Mouse (Mus musculus) regulatory T cell (primary cell): ENCODE measurements around the gene Rmdn2.

Experiments
- in situ Hi-C: fragments of 300-600 bp; cut with MboI, MseI; formaldehyde crosslinking; loops from one replicate; pipeline ENCODE4 v1.15.1; 2025; ENCODE audit warnings: high pct_unique_total_duplicates

Rmdn2 gene

DNA sequence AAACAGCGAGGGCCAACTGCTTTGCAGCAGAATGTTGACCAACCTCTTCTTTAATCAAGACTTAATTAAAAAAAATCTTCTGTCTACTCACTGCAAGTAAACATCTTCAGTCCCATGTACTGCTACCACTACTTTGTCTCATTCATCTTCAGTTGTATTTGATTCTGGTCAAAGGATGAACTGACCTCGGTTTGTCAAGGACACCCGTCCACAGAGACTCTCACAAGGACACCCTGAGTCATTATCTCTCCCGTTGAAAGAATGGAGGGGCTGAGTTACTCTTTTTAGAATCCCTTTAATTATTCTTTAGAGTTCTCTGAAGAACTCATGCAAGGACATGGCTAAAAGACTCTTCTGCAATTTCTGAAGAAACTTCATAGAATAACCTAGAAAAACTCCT, at the start of gene Rmdn2:
Rmdn2 (plus strand) TSS at position 319 of the 400 bp plus-strand sequence.
- in situ Hi-C loops: no loop called here

DNA sequence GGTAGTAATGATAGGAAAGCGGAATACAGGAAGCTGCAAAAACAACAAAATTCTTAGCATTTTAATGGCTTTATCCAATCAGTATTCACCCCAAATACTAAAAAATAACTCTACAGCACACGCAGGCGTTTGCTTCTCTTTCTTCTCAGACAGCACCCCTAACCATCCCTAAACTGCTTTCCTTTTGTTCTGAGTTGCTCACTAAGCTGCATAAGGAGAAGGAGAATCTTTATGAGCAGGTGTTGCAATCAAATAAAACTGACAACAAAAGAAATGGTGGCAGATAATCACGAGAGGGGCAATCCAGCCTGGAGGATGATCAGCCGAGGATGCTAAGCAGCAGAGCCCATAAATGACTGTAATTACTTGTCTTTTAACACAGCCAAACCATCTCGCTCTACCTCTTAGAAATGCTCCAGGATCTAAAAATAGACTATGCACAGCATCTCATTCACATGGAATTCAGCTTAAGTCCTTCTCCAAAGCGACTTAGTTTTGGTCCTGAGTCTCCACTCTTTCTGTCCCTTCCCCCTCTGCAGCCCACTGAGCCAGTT, 48.5 kb upstream of the Rmdn2 start:
- in situ Hi-C loops: no loop called here

DNA sequence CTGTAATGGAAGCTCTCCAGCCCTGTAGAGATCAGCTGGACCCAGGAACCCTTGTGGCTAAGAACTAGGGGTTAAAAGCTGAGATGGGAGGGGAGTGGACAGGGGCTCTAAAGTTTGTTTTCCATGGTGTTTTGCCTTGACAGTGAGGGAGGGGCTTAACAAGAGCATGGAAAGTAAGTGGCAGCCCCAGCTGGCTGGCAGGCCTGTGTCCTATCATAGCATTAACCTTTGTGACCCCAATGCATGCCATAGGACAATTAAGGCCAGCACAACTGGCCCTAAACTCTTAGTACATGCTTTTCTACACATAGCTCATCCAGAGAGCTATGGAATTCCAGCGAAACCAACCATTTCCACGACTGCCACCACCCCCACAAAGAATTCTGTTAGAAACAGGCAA, 47.9 kb upstream of the Rmdn2 start:
- in situ Hi-C loops: no loop called here

DNA sequence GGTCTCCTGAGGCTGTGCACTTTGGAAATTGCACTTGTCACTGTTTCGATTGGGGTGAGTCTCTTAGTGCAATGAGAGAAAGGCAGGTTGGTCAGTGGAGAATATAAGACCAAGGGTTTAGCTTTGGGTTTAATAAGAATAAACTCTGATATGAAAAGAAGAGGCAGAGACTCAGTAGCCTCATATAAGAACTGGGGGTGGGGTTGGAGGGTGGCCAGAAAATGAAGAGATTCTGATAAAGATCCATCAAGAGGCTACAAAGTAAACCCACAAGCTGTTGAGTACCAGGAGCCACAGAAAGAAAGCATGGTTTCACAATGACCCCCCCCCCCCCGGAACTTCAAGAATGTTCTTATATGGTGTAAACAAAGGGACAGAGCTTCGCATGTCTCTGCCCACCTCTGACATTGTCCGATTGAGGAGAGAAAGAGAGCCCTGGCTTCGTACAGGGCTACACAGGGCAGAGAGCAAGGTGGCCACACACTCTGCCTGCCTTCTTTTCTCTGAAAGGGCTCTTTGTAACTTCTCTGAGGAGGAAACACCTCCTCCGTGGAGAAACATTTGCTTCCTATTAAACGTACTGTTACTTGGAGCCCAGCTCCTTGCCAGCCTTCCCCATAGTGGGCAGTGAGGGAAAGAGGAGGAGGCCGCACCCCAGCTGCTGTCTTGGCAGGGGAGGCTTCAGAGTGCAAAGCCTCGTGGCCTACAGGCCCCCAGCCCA, 46.3 kb upstream of the Rmdn2 start:
- in situ Hi-C loops: no loop called here

DNA sequence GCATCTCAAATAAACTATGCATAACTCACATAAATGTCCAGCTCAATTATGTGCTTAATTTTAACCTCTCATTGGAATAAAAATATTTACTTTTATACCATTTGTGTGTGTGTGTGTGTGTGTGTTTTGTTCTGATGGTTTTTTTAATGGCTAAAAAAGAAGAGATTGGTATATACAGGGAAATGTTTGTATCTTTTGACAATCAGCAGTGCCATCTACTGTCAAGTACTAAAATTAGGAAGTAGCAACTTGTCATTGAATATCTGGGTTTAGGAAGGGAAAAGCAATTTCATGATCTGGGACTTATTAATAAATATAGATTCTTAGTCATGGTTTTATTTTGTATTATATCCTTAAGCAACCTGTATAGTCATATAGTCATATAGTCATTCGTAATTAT, 43.3 kb upstream of the Rmdn2 start:
- in situ Hi-C loops: no loop called here

DNA sequence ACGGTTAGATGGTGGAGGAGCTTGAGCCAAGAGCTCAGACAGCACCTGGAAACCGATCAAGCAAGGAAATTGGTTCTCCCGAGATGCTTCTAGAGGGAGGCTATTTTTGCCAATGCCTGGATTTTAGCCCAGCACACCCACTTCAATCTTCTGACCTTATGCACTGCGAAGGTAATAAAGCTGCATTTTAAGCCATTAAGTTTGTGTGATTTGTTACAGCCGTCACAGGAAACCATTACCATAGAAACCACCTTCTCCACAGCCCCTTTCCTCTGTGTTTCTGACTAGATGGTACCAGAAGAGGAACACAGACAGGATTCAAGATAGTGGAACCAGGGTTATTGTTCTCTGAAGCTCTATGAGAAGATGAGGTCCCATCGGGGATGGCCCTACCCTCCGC, 33.3 kb upstream of the Rmdn2 start:
- in situ Hi-C loops: loop anchor here (10.0 kb wide), 1 partner anchor 374 kb away; no protein-coding TSS in a partner anchor

DNA sequence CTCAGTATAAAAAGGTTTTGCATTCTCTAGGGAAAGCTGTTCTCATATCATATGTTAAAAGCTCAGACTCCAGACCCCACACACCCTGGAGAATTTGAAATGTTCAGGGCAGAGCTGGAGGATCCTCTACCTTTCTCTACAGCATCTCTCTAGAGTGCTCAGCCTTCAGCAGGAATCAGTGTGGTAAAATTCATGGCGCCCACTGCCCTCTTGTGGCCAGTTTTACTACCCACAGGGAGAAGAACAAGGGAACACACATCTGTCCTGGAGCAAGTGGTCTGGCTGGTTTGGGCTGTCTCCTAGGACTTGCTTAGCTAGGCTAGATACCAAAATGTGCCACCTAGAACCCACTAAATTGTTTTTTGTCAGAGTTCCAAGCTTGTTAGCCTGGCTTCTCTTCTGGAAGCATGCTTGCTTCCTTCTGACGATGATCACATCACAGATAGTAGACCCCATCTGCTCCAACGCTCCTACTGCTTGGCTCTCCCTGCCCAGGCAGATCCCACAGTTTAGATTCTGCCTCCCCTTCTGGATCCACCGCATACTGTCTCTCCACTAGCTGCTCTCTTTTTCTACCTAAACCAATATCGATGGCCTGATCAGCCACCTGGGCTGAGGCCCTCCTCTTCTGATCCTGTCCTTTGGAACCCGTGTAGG, 31.3 kb upstream of the Rmdn2 start:
- in situ Hi-C loops: loop anchor here (5.0 kb wide), 1 partner anchor 463 kb away; no protein-coding TSS in a partner anchor

DNA sequence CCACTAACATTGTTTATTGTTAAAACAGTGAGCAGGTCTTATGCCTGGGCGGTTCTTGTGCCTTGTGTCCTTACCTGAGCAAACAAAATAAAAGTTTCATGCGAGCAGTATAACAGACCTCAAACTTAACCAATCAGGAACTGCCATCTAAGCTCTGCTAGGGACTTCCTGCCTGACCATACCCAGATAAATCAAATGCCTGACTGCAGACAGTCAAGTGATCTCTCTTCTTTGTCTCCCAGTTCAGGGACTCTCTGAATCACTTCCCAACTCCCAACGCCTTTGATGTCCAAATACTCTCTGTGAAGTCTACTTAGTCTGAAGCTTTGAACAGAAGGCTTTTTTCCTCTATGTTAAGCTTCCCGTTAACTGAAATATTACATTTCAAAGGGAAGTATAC, 28.2 kb upstream of the Rmdn2 start:
- in situ Hi-C loops: loop anchor here (5.0 kb wide), 1 partner anchor 466 kb away; no protein-coding TSS in a partner anchor

DNA sequence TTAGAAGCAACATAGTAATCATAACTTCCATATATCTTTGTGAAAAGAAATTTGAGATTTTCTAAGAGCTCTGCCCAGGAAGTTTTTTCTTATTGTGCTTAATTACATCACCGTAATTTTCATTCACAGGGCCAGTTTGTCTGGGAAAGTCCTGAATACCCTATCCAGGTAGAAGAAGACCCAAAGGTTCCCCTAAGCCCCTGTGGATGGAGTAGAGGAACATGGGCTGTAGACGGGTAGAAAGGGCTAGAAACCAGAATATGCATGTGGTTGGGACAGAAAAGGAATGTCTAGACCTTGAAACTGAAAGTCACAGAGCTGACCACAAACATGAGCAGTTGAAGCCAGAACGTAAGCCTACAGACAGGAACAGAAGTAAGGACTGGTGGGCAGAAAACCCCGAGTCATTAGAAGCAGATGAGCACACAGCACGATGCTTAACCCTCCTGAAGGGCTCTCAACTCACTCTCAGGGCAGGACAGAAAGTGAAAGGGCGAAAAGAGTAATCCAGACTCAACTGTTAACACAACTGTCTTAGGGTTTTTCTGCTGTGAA, 27.3 kb upstream of the Rmdn2 start:
- in situ Hi-C loops: loop anchor here (5.0 kb wide), 1 partner anchor 467 kb away; no protein-coding TSS in a partner anchor

DNA sequence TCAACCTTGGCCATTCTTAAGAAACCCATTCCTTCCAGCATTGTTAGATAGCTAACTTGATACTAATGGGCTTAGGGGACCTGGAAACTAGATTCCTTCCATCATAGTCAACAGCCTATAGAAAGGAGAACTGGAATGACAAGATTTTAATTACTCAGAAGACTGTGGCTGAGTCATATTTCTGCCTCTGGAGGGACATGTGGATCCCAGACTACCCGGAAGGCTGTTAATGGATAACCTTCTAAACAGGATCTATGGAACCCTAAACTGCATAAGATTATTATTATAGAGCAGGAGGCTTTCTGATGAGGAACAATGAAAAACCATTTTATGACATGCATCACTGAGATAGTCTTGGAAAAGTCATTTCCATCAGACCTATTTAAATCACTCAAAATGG, 21.8 kb upstream of the Rmdn2 start:
- in situ Hi-C loops: no loop called here

DNA sequence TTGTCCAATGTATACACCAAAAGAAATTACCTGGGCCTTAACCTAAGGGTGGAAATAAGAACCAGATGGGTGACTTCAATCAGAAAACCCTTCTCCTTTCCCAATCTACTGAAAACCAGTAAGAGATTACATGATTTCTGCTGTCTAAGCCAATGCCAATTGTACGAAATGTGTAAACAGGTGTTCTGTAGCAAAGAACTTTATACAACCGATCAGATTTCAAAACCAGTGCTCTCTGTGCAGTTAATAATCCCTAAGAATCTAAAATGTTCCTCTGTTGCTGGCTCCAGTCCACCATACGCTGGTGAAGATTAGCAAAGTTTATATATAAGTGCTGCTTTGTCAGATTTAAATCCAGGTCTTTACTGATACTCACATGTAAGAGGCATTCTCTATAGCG, 15.7 kb upstream of the Rmdn2 start:
- in situ Hi-C loops: no loop called here

DNA sequence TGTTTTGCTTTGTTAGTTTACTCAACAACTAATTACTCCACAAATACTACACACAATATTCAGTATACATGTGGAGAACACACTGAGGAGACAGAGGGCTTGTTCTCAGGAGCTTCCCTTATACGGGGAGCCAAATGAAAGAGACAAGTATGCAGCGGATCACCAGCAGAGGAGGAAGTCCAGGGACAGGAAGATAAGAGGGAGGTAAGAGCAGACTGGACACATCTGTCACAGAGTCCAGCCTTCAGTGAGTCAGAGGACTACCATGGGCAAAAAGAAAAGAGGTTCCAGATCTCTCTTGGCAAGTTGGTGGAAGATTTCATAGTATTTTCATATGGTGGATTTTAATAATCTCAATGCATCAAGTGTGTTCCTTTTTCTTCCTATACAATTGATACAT, 13.5 kb upstream of the Rmdn2 start:
- in situ Hi-C loops: no loop called here

DNA sequence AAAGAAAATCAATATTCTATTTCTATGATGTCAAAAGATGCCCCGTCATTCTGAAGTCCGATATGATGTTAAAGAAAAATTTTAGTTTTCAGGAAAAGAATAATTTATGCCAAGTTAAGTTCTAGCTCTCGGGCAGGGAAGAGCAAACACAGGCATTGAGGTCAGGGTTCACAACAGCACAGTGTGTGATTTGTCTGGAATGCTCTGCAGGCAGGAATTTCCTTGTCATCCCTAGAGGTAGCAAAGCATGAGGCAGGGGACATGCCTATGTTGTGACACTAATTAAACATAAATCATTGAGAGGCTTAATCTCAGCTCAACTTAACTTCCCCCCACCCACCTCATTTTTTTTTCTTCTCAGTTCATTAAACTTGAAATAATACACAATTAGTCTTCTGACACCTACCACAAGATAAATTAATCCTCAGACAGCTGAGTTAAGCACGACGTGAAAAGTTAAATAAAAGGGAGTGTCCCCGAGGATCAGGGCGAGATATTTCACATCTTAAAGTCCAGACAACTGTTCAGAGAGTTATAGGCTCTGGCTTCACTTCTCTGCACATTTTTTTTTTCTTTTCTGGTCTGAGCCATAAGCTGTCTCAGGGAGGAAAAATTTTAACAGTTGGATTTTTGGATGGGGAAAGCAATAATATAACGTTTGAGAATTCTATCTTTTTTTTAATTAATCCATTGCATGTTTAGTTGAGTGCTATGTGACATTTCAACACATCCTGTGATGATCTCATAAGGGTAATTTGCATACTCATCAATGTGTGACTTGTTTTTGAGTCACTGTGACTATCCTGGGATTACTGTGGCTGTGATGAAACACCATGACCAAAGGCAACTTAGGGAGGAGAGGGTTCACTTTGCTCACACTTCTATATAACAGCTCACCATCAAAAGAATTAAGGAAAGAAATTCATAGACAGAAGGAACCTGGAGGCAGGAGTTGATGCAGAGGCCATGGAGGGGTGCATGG, 12.8 kb upstream of the Rmdn2 start:
- in situ Hi-C loops: no loop called here

DNA sequence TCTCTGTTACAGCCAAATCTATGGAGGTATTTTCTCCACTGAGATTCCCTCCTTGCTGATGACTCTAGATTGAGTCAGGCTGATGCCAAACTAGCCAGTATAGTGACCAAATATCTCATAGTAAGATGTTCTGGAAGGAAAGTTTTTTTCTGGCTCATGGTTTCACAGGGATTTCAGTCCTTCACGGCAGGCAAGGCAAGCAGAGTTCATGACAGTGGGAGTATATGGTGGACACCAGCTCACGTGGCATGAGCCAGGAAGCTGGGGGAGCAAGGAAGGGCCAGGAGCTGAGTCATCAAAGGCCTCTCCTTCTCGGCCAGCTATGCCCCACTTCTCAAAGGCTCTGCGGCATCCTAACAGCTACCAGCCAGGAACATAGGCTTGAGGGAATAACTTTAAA, 11.6 kb upstream of the Rmdn2 start:
- in situ Hi-C loops: no loop called here

DNA sequence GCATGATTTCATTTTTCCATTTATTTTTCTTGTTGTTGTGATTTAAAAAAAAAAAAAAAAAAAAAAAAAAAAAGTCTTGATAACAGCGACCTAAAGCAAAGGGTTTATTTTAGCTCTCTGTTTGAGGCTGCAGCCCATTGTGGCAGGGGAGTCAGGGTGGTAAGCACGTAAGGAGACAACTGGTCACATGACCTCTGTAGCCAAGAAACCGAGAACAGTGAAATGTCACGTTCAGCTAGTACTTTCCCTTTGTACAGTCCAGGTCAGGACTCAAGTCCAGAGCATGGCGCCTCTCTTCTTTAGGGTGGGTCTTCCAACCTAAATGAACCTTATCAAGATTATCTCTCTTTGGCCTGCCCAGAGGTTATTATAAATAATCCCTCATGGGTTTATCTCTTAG, 9.3 kb upstream of the Rmdn2 start:
- in situ Hi-C loops: no loop called here

DNA sequence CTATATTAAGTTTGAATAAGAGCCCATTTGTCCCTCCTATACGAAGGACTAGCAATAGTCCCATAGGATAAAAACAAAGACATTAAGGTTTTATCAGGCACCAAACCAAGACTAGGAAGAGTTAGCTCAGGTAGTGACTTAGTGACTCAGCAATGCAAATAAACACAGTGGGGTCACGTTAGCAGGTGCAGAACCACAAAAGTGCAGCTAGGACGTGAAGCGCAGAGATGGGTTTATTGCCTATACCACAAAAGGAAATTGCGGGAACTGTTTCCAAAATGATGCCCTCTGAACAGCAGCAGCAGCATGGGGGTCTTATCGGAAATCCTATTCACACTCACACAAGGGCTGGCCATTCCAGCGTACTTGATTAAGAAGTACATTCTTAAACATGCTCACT, 8.2 kb upstream of the Rmdn2 start:
- in situ Hi-C loops: no loop called here

DNA sequence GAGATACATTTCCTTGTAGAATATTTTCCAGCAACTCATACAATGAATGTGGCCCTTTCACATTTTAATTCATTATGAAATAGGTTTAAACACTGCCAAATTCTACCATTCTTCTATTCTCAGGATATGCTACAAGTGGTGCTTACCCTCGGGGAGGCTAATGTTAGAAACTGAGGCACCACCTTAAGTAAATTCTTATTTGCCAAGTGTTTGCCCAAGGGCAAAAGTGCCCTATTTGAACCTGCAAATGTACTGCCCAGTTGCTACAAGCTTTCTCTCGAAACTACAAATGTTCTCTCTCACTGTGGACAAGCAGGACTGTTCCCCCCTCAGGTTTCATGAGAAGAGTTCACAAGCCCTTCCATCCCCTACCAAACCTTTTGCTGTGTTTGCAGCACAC, 5.9 kb upstream of the Rmdn2 start:
- in situ Hi-C loops: no loop called here

DNA sequence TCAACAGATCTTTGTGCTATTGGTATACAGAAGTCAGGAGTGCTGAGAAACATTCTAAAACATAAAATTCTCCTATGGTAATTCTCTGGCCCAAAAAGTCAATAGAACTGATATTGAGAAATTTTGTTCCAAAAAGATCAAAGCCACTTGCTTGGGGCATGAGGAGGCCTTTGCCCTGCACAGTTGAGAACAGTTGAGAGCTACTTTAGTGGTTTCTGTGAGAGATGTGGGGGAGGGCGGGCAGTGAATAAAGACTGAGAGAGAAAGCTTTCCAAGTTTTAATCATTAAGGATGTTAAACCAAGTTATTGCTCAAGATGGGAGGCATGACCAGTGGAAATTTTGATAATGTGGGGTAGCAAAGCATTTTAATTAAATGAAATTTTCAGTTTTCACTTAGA, 2.0 kb upstream of the Rmdn2 start:
- in situ Hi-C loops: no loop called here

DNA sequence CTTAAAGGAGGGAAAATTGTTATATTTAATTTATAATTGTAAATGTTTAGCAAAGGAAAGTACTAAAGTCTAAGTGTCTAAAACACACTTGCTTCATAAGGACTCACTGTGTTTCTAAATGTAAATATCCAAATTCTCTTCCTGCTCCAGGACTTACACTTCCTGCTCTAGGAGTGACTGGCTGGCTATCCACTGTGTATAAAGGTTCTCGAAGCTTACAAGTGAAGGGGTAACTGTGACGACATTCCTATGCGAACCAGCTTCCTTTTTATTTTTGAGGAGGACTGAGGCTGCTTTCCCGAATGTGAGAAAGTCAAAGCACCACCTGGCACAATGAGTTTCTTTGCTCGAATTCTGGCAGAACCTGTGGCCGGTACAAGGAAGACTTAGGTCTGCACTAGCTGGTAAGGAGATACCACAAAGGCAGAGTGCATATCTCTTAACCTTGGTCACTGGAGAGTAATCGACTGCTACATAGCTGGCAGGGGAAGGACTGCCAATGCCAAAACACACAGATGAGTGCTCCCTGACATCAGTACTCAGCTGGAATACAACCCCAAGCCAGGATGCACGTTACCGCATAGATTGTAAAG, 1.4 kb upstream of the Rmdn2 start:
- in situ Hi-C loops: no loop called here

DNA sequence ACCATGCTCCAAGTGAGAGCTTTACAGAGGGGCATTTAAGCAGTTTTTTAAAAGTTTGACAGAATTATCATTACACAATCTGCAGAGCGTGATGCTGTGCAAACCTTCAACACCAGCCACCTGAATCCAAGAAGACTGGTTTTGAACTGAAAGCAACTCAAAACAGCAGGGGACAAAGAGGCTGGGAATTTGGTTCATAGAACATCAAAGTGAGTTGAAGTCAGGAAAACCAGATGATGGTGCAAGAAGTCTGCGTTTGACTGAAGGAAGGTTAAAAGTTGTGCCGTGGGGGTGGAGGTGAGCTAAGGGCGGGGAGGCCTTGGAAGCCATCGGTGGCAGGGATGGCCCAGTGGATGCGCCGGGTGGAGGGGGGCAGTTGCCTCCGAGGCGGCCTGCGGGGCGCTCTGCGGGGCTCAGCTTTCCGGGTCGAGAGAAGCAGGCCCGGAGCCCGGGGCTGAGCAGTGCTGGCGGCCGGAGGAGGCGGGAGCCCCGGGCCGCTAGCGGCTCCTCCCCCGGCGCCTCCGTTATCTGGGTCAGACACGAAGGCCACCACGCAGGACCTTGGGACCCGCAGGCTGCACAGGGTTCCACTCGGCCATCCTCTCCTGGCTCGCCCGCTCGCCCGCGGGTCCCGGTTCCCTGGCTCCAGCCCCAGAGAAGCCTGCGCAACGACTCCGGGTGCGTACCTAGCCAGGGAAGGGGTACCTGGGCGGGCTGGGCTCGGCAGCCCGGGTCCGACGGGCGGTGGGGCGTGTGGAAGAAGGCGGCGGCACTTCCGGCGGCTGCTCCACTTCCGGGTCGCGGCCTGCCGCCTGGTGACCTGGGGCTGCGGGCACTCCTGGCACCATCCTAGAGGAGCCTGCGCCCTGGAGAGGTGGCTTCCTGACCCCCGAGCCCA, 3.3 kb downstream of the Rmdn2 start:
- in situ Hi-C loops: no loop called here
